Mouse (Mus musculus) midbrain, embryonic 11.5 days (tissue): ENCODE results near the gene Pik3c2g. TPM values are rescaled to one million over a fixed set of nuclear protein-coding genes. Genes with fewer than 3 reads are reported as not detected.
A peak's percentile ranks its signal among the peaks of the same experiment; 100 is the strongest.
"Not testable (repeated sequence)": the region's sequence is repeated elsewhere in the genome, so short reads cannot be mapped to it uniquely, and the experiment has no call there.

ENCODE experiments used
- ATAC-seq: fragments of 200-750 bp; cut with Nextera tagmentation; 2 replicates; pipeline ENCODE4 v1.8.0; 2017; ENCODE audit warnings: moderate TSS enrichment, moderate library complexity; ENCODE audit not compliant: low FRiP score
- DNase-seq: peaks from one replicate; pipeline ENCODE4 v3.0.0; 2015; ENCODE audit warnings: low spot score; ENCODE audit errors: missing footprints
- H3K27ac ChIP-seq: fragments of 300-500 bp; sonication (generic); 2 replicates; pipeline ENCODE4 v1.5.1; 2014; ENCODE audit warnings: low read depth, low read length
- H3K27me3 ChIP-seq: fragments of 300-500 bp; sonication (generic); 2 replicates; pipeline ENCODE4 v1.6.1; 2014; ENCODE audit warnings: mild to moderate bottlenecking, low read length, moderate library complexity, mixed read lengths; ENCODE audit not compliant: control insufficient read depth, insufficient read depth
- H3K36me3 ChIP-seq: fragments of 300-500 bp; sonication (generic); 2 replicates; pipeline ENCODE4 v1.6.1; 2014; ENCODE audit warnings: mild to moderate bottlenecking, low read length, moderate library complexity, mixed read lengths; ENCODE audit not compliant: control insufficient read depth, insufficient read depth
- H3K4me1 ChIP-seq: fragments of 300-500 bp; sonication (generic); 2 replicates; pipeline ENCODE4 v1.6.1; 2014; ENCODE audit warnings: low read length; ENCODE audit not compliant: control insufficient read depth, insufficient read depth
- H3K4me2 ChIP-seq: fragments of 300-500 bp; sonication (generic); 2 replicates; pipeline ENCODE4 v1.6.1; 2014; ENCODE audit warnings: mild to moderate bottlenecking, moderate library complexity
- H3K4me3 ChIP-seq: fragments of 300-500 bp; sonication (generic); 2 replicates; pipeline ENCODE4 v1.5.1; 2014; ENCODE audit warnings: low read depth, low read length
- H3K9ac ChIP-seq: fragments of 300-500 bp; sonication (generic); 2 replicates; pipeline ENCODE4 v1.6.1; 2014; ENCODE audit warnings: low read length
- H3K9me3 ChIP-seq: fragments of 300-500 bp; sonication (generic); 2 replicates; pipeline ENCODE4 v1.6.1; 2016; ENCODE audit warnings: low read length; ENCODE audit not compliant: control insufficient read depth
- WGBS: fragments of 180-500 bp; shearing (Covaris S2); extraction: QIAGEN DNeasy Blood & Tissue Kit; methylation state at CpG from one replicate; pipeline ENCODE4 v1.1.7; 2014; 5-methylcytosine and 5-hydroxymethylcytosine counted together
- polyA plus RNA-seq: library from polyadenylated mRNA; unstranded; fragments of >200 nt; fragmentation: Nextera tagmentation; extraction: Ambion mirVana; gene quantifications from 2 replicates; pipeline ENCODE4 v1.2.1, GENCODE M21; 2014

Pik3c2g gene
- polyA plus RNA-seq, 1 experiment from 2014 or later, result not detected

DNA sequence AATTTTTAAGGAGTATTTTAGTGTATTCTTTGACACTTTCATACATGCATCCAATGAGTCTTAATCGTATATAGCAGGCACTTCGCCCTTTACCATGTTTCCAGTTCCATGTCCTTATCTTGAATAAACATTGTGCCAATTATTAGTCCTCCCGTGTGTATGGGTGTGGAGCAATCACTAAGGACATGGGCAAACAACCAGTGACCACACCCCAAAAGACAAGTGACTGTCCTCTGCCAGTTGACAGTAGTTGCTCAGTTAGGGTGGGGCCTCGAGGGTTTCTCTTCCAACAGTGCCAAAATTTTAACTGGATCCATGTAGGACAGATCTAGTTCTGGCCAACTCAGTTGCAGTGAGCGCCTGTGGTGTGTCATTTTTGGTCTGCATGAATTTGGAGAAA lies 341.7 kb downstream of the Pik3c2g start:
- Histone ChIP-seq H3K36me3 (no peaks in the 10 kb centered on the region), H3K4me2 (no peak overlapping the region), H3K4me3 (no peak overlapping the region), H3K9ac (no peak overlapping the region), H3K27ac (no peak overlapping the region), H3K27me3 (no peaks in the 10 kb centered on the region), H3K4me1 (no peaks in the 10 kb centered on the region), H3K9me3 (no peaks in the 10 kb centered on the region)
- ATAC-seq (no peak), DNase-seq (no peak)
- 80% methylated on average over 5 of the region's 5 CpGs for WGBS

DNA sequence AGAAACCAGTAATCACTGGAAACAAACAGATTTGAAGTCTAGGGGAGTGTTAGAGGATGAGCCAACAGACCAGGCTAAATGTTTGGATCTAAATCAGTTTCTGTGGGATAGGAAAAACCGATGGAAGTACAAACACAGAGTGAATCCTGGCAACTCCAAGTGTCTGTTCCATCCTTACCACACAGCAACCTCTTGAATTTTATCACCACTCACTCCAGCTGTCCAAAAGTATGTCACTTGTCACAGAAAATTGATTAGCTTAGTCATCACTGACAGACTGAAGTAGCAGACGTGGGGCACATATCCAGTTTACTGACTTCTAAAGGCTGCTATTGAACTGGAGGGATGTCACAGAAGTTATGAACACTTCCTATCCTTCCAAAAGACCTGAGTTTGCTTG lies 347.8 kb downstream of the Pik3c2g start:
- H3K27me3 ChIP-seq, result no peaks in the 10 kb centered on the region
- no peak overlapping the region for H3K4me2 ChIP-seq
- no peak overlapping the region for H3K27ac ChIP-seq
- no peak for DNase-seq
- H3K9ac ChIP-seq, result no peak overlapping the region
- H3K9me3 ChIP-seq, result no peaks in the 10 kb centered on the region
- ATAC-seq, result no peak
- H3K4me3 ChIP-seq, result no peak overlapping the region
- H3K4me1 ChIP-seq, result no peaks in the 10 kb centered on the region
- no peaks in the 10 kb centered on the region for H3K36me3 ChIP-seq
- 83% methylated on average over 2 of the region's 2 CpGs for WGBS

DNA sequence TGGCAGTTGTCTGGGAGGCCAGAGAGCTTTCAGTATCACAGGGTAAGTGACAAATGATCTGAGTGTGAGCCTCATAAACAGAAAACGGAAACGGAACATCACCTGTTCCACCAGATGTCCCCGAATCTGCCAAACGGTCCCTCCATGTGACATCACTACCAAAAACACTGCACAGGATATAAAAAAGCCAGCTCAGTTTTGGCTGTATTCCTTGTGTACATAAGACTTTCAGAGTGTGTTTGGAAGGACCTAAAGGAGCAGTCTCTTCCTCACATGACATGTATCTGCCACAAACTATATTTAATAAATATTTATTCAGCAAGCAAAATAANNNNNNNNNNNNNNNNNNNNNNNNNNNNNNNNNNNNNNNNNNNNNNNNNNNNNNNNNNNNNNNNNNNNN lies 350.6 kb downstream of the Pik3c2g start:
- H3K4me2 ChIP-seq, H3K9ac ChIP-seq, H3K4me3 ChIP-seq, H3K36me3 ChIP-seq, H3K27ac ChIP-seq, H3K4me1 ChIP-seq, DNase-seq, H3K27me3 ChIP-seq, ATAC-seq, H3K9me3 ChIP-seq: not testable (repeated sequence)
- 90% methylated on average over 4 of the region's 4 CpGs for WGBS

DNA sequence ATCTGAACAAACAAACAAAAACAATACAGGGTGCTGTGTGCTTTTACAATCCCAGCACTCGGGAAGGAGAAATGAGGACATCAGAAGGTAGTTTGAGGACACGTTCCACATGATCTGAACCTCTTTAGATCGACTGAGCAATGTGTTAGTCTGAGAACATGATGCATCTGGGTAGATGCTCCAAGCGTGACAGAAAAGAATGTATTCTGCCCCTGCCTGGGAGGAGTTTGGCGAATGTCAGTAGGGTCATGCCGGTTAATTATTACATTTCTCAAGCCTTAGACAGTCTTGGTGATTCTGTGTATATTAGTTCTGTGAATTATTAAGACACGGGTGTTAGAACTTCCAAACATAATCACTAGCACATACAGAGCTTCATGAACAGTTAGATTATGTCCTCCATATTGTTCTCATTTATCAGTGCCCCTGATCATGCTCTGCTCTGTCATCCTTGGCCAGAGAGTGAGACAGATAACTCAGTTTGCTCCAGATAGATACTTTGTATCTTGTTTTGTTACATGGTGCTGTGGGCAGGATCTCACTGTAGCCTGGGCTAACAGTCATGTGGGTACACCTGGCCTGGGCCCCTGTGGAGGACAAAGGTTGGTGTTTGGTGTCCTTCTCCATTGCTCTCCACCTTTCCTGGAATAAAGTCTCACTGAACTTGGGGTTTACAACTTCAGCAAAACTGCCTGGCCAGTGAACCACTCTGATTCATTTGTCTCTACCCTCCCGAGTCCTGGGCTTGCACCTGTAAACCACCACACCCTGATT lies 360.3 kb downstream of the Pik3c2g start:
- H3K27me3 ChIP-seq, result no peaks in the 10 kb centered on the region
- no peak overlapping the region for H3K4me3 ChIP-seq
- H3K9ac ChIP-seq, result no peak overlapping the region
- DNase-seq, result no peak
- no peak overlapping the region for H3K27ac ChIP-seq
- no peaks in the 10 kb centered on the region for H3K9me3 ChIP-seq
- no peaks in the 10 kb centered on the region for H3K36me3 ChIP-seq
- no peaks in the 10 kb centered on the region for H3K4me1 ChIP-seq
- H3K4me2 ChIP-seq, result no peak overlapping the region
- 89% methylated on average over 8 of the region's 8 CpGs for WGBS
- no peak for ATAC-seq

DNA sequence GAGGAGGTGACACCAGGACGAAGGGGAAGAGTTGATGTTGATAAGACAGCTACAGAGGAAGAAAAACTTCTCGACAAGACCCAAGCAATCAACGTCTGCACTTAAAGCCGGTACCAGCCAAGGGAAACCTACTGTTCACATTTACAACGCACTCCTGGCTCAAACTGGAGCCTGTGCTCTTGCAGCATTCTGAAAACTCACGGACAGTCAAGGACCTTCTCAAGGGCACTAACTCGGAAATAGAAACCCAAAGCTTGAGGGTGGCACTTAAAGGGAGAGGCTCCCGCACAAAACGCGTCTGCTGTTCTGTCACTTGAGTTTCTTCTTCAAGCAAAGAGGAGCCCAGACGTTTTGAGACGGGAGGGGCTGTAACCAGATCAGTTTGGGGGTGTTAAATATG lies 366.6 kb downstream of the Pik3c2g start:
- Histone ChIP-seq H3K4me1 (no peaks in the 10 kb centered on the region), H3K4me2 (no peak overlapping the region), H3K9ac (no peak overlapping the region), H3K9me3 (no peaks in the 10 kb centered on the region), H3K27me3 (no peaks in the 10 kb centered on the region), H3K36me3 (no peaks in the 10 kb centered on the region), H3K4me3 (no peak overlapping the region), H3K27ac (no peak overlapping the region)
- no peak for ATAC-seq
- no peak for DNase-seq
- WGBS, result 83% methylated on average over 12 of the region's 12 CpGs

DNA sequence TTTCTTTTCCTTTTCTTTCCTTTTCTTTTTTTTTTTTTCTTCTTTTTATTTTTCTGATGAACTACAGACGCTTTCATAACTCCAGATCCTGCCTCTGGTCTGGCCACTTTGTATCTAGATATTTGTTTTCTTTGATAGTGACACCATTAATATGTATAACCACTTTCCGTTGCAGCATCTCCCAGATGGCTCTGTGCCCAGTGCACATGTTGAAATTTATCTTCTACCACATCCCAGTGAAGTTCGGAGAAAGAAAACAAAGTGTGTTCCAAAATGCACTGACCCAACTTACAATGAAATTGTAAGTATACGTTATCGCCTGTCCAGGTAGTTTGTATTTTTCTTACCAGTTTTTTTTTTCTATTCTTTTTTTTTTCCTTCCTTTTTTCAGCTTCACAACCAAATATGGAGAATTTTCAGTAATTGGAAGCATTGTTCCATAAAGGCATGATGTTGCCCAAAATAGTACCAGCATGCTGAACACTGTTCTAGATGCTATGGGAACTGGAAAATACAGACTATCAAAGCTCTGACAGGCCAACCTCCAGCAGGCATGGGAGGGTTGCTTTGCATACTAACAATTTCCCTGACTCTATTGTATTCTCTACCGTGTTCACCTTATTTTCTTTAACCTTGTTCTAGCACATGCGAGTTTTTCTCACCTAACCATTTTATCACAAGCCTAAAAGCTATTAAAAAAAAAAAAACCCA lies 370.7 kb downstream of the Pik3c2g start:
- no peaks in the 10 kb centered on the region for H3K36me3 ChIP-seq
- 85% methylated on average over 7 of the region's 7 CpGs for WGBS
- H3K4me2 ChIP-seq, result no peak overlapping the region
- no peaks in the 10 kb centered on the region for H3K4me1 ChIP-seq
- no peaks in the 10 kb centered on the region for H3K9me3 ChIP-seq
- DNase-seq (no peak), ATAC-seq (no peak)
- H3K27ac ChIP-seq, result no peak overlapping the region
- H3K9ac ChIP-seq, result no peak overlapping the region
- no peaks in the 10 kb centered on the region for H3K27me3 ChIP-seq
- H3K4me3 ChIP-seq, result no peak overlapping the region

DNA sequence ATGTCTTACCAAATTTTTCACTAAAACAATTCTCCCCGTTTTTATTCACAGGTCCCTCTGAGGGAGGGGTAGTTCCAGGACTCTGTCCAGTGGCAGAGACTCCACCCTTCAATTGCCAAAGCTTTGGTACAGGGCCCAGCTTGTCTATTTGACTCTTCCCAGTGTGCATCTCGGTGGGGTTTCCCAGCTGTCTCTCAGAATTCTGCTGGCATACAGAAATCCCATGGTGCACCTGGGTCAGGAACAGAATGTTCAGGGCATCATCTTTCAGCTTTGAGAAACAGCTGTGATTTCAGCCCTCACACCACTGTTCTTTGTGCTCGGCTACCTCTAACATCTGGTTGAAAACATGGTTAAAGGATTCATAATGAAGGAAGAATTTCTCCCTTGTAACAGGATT lies 376.8 kb downstream of the Pik3c2g start:
- H3K9me3 ChIP-seq, result no peaks in the 10 kb centered on the region
- no peak for ATAC-seq
- no peak overlapping the region for H3K4me2 ChIP-seq
- H3K4me1 ChIP-seq, result peaks cover 9% of the 10 kb centered on the region
- no peak overlapping the region for H3K9ac ChIP-seq
- no peaks in the 10 kb centered on the region for H3K36me3 ChIP-seq
- H3K27me3 ChIP-seq, result no peaks in the 10 kb centered on the region
- H3K27ac ChIP-seq, result no peak overlapping the region
- no peak for DNase-seq
- 67% methylated on average over 3 of the region's 3 CpGs for WGBS
- no peak overlapping the region for H3K4me3 ChIP-seq

DNA sequence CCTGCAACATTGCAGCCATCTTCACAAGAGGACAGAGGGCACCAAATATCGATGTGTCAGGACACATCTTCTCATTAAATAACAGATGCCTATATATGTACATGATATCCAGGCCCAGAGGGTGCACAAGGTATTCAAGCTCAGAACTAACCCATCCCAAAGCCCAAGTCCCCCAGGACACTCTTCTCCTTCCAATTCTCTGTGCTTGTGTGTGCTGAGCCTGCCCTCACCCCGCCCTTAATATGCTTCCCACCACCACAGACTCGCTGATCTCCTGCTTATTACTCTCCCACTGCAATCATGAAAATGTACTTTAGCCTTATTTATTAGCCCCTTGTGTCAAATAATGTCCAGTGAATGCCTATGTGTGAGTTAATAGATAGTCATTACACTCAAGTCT lies 377.9 kb downstream of the Pik3c2g start:
- H3K9ac ChIP-seq, result no peak overlapping the region
- no peak overlapping the region for H3K27ac ChIP-seq
- WGBS, result 84% methylated on average over 3 of the region's 3 CpGs
- no peaks in the 10 kb centered on the region for H3K9me3 ChIP-seq
- ATAC-seq (no peak), DNase-seq (peak; percentile 66)
- H3K4me2 ChIP-seq, result no peak overlapping the region
- peaks cover 9% of the 10 kb centered on the region for H3K4me1 ChIP-seq
- no peaks in the 10 kb centered on the region for H3K36me3 ChIP-seq
- no peak overlapping the region for H3K4me3 ChIP-seq
- no peaks in the 10 kb centered on the region for H3K27me3 ChIP-seq

DNA sequence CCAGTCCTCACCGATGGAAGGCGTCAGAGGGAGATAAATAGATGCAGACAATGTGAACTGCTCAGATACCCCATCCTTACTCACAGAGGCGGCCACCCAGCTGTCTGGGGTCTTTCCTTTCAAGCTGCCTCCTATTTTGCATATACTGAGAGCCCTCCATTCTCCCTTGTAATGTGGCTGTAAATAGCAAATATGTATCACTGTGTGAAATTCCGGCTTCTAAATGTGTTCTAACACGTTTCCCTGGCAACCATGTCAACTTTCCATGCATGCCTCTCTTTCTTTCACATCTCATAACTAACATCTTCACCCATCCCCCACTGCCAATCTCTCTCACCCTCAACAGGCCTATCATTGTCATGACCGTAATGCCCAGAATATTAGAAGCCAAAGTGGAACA lies 379.7 kb downstream of the Pik3c2g start:
- no peaks in the 10 kb centered on the region for H3K36me3 ChIP-seq
- no peak overlapping the region for H3K27ac ChIP-seq
- H3K4me2 ChIP-seq, result no peak overlapping the region
- DNase-seq (peak; percentile 87), ATAC-seq (peak; percentile 83)
- 39% methylated on average over 6 of the region's 6 CpGs for WGBS
- peaks cover 9% of the 10 kb centered on the region for H3K4me1 ChIP-seq
- H3K27me3 ChIP-seq, result no peaks in the 10 kb centered on the region
- no peak overlapping the region for H3K4me3 ChIP-seq
- H3K9me3 ChIP-seq, result no peaks in the 10 kb centered on the region
- H3K9ac ChIP-seq, result no peak overlapping the region
